Mouse (Mus musculus) regulatory T cell (primary cell): ENCODE measurements around the gene Zfp189.

Source experiments
- in situ Hi-C: fragments of 300-600 bp; cut with MboI, MseI; formaldehyde crosslinking; loops from one replicate; pipeline ENCODE4 v1.15.1; 2025; ENCODE audit warnings: high pct_unique_total_duplicates

The Zfp189 gene

DNA sequence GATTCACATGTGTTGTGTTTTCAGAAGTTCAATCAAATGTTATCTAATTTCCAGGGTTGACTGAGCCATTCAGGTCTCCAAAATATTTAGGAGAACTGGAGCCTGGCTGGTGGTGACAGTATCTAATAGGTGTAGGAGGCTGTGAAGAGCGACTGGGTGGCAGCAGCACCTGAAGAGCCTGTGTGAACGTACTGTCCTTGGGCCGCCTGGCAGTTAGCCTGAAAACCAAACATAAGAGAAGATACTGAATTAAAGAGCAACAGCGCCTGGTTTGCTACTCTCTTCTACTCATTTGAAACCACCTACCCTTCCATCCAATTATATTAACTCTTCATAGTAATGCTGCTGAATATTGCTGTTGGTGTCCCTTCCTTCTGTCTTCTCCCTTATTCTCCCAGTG is 15.7 kb downstream of the Zfp189 start:
- in situ Hi-C loops = no loop called here

DNA sequence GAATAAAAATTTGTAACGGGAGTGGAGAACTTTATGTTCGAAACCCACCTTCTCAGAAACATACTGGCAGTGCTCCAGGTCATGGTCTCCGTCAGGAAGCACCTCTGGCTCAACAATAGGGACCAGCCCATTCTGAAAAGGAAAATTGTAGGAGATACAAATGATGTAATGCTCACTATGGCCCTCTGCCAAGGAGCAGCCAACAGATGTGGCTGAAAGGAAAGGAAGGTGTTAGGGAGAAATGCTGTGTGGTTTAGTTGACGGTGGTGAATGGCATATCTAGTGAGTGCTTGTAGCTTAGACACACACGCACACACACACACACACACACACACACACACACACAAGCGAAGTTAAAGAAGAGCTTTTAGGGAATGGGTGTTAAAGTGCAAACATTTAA is 18.7 kb downstream of the Zfp189 start:
- in situ Hi-C loops = no loop called here

GRCm38 (mm10) chr4:49540966-49541365 is 20.0 kb downstream of the Zfp189 start:
- in situ Hi-C loops = no loop called here

GRCm38 (mm10) chr4:49546026-49546425 is 25.1 kb downstream of the Zfp189 start:
- in situ Hi-C loops = no loop called here

- in situ Hi-C loops = no loop called here
These were observed 26.0 kb downstream of the Zfp189 start for GRCm38 (mm10) chr4:49546873-49547543.

- in situ Hi-C loops = no loop called here
These were observed 26.7 kb downstream of the Zfp189 start for GRCm38 (mm10) chr4:49547544-49548219.

DNA sequence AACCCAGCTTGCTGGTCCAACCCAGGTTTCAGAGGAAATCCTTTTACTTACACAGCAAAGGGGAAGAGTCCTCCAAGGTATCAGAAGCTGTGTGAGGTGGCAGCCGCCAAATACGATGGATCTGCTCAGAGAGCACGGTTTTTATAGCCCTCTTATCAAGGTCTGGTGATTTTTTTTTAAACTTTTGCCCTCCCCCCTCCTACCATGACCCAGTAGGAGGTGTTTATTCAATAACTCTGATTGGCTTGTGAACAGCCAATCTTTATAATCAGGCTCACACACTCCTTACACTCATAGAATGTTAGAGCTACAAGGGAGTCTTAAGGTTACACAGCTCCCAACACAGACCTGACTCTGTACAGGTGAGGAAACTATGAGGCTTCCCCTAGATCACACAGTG is 28.4 kb downstream of the Zfp189 start, which contains the start of gene Aldob:
Gene Aldob, minus strand, starts transcription at position 164 of the 400 bp plus-strand sequence.
- in situ Hi-C loops = no loop called here

- in situ Hi-C loops = no loop called here
These were observed 32.4 kb downstream of the Zfp189 start for GRCm38 (mm10) chr4:49553380-49553779.

DNA sequence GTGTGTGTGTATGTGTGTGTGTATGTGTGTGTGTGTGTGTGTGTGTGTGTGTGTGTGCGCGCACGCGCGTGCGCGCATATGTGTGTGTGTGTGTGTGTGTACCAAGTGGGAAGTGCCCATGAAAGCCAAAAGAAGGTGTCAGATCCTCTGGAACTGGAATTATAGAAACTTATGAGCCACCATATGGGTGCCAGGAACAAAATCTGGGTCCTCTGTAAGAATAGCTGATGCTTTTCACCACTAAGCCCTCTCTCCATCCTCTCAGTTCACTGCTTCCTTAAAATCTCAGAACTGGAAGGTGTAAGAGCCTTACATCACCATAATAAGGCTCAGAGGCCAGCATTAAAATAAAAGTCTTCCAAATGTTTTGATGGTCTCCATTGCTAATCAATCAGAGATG is 36.4 kb downstream of the Zfp189 start:
- in situ Hi-C loops = no loop called here

- in situ Hi-C loops = no loop called here
These were observed 37.2 kb downstream of the Zfp189 start for GRCm38 (mm10) chr4:49558181-49558580.

DNA sequence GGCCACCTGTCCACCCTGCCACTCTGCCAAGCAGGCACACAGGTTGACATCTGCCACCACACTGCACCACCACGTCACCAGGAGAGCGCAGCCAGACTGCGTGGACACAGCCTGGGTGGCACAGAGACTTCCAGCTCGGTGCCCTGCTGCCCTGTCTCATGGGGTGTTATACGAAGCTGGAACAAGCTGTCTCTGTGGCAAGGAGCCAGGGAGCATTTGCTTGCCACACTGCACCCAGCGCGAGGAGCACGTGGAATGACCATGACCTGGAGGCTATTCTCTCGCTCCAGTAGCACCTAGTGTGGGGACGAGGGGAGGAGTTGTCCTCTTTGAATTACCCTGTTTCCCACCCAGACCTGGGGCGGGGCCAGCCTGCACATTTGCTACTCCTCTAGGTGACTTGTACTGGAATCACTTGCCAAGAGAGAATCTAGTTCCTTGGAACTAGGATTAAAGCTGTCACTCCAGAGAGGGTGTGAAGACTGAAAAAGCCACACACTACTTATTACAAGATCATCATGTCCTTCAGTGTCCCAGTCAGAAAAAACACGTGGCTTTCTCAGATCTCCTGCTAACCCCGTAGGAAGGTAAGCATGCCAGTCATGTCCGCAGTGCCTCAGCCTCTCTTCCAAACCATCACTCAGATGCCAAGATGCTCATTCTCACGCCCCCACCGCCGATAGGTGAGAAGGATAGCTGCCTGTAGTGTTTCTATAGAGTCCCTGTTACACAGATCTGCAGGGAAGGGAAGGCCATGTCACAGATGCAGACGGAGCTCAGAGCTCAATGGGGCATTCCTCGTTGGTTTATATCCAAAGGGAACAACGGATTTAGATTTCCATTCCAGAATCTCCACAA is 39.2 kb downstream of the Zfp189 start:
- in situ Hi-C loops = no loop called here

- in situ Hi-C loops = loop anchor here (5.0 kb wide), 1 partner anchor 60 kb away; no protein-coding TSS in a partner anchor
These were observed 46.6 kb downstream of the Zfp189 start for GRCm38 (mm10) chr4:49567613-49568012.

- in situ Hi-C loops = no loop called here
These were observed 51.2 kb downstream of the Zfp189 start for GRCm38 (mm10) chr4:49572194-49572593.
